8 mouse cellular contexts compared by ENCODE assay signal in genomic region chr9:103201561-103202260, GRCm38 (mm10). TPM values are rescaled to one million over a fixed set of nuclear protein-coding genes. Genes with fewer than 3 reads are reported as not detected.
DNase-seq lines count a peak whose midpoint lies in the region; ATAC-seq lines count a peak whose summit lies in the region.

TSS of gene Srprb (minus strand) at chr9:103202137.

- peak within 1 kb of the TSS; percentile 98 for H3K4me3 ChIP-seq in heart, embryonic 10.5 days
- H3K4me3 ChIP-seq in kidney, embryonic 15.5 days (replicated peaks): peak within 1 kb of the TSS; percentile 90

- no peaks in the 10 kb centered on the region for H3K27me3 ChIP-seq in heart, embryonic 10.5 days (ENCODE audit: insufficient read depth, poor library complexity, severe bottlenecking)
- no peaks in the 10 kb centered on the region for H3K27me3 ChIP-seq in kidney, embryonic 15.5 days

- H3K36me3 ChIP-seq in heart, embryonic 10.5 days: peaks cover 34% of the 10 kb centered on the region
- peaks cover 34% of the 10 kb centered on the region for H3K36me3 ChIP-seq in kidney, embryonic 15.5 days

- peak within 1 kb of the TSS; percentile 68 for H3K4me2 ChIP-seq in kidney, embryonic 15.5 days

- under 1% methylated on average over 45 of the region's 45 CpGs for whole genome bisulfite sequencing in heart, embryonic 10.5 days
- WGBS in kidney, embryonic 15.5 days: under 1% methylated on average over 45 of the region's 45 CpGs

- peak within 1 kb of the TSS; percentile 98 for H3K27ac ChIP-seq in heart, embryonic 10.5 days
- peak within 1 kb of the TSS; percentile 87 for H3K27ac ChIP-seq in kidney, embryonic 15.5 days

- peak within 1 kb of the TSS; percentile 79 for H3K9ac ChIP-seq in kidney, embryonic 15.5 days

- peak; percentile 94 to 96 for DNase-seq in B cell, adult 2 months
- peak; percentile 97 for DNase-seq in brain, adult 2 months (ENCODE audit: low read depth, low spot score)
- peak; percentile 96 for DNase-seq in heart, embryonic 10.5 days (ENCODE audit: low spot score)
- peak; percentile 92 for DNase-seq in liver
- DNase-seq in spleen, postnatal 4 days (ENCODE audit: low spot score in 2 of 2): peak; percentile 92 to 96

- peak; percentile 99 for ATAC-seq in erythroblast, adult 5-6 weeks (replicated peaks; ENCODE audit: low FRiP score, poor library complexity, severe bottlenecking)
- ATAC-seq in kidney, embryonic 15.5 days (replicated peaks; ENCODE audit: low FRiP score): peak; percentile 99
- peak; percentile 99 for ATAC-seq in monocyte, adult 5-6 weeks (replicated peaks; ENCODE audit: insufficient number of reproducible peaks, low FRiP score, low TSS enrichment, poor library complexity, severe bottlenecking)

- H3K4me1 ChIP-seq in heart, embryonic 10.5 days: no peaks in the 10 kb centered on the region
- peaks cover 5% of the 10 kb centered on the region; the same call in 1 of the 2 replicates for H3K4me1 ChIP-seq in kidney, embryonic 15.5 days

- H3K9me3 ChIP-seq in heart, embryonic 10.5 days: no peaks in the 10 kb centered on the region
- H3K9me3 ChIP-seq in kidney, embryonic 15.5 days (replicated peaks): no peaks in the 10 kb centered on the region

RNA-seq across cellular contexts. Expression of gene Srprb, which starts in this region (rescaled TPM):
- total RNA-seq in erythroblast, adult 5-6 weeks (2015; ENCODE audit: low replicate concordance): 2.1 and 2.9 TPM in 2 replicates
- total RNA-seq in erythroblast, adult 5-6 weeks (2017; ENCODE audit: low replicate concordance): 1.9 and 3.3 TPM in 2 replicates
- 55.6 and 61.9 TPM in 2 replicates for polyA plus RNA-seq in heart, embryonic 10.5 days (2016; fragmentation: Nextera tagmentation; extraction: Ambion mirVana)
- polyA plus RNA-seq in kidney, embryonic 15.5 days (2015; fragmentation: Nextera tagmentation; extraction: Ambion mirVana): 58.7 and 62.9 TPM in 2 replicates
- total RNA-seq in monocyte, adult 5-6 weeks (2017): 14.5 to 18.0 TPM (median 14.6 TPM) in 3 replicates

Comparison
In these comparisons a context has a peak if more than half of its experiments do, and no peak if none do; other contexts are left out.
1. Peak in every context shown above with its lines: DNase-seq, ATAC-seq, H3K4me3 ChIP-seq and H3K27ac ChIP-seq.